Mouse (Mus musculus) spleen, adult 18-20 months (tissue): ENCODE measurements around the gene Cap2.

Experiments
- DNase-seq, 2 experiments: peaks; one replicate each; pipeline ENCODE4 v3.0.0; 2022; ENCODE audit warnings: mixed read lengths in 2 of 2

Gene Cap2

GRCm38 (mm10) chr13:46526645-46527044 lies 25.0 kb downstream of the Cap2 start:
- DNase-seq, result no peak

GRCm38 (mm10) chr13:46527340-46527739 lies 25.7 kb downstream of the Cap2 start:
- no peak for DNase-seq

GRCm38 (mm10) chr13:46529037-46529436 lies 27.4 kb downstream of the Cap2 start:
- DNase-seq, result no peak

- DNase-seq, result no peak
These were observed 28.9 kb downstream of the Cap2 start for GRCm38 (mm10) chr13:46530546-46530945.

- no peak for DNase-seq
These were observed 30.0 kb downstream of the Cap2 start for GRCm38 (mm10) chr13:46531676-46532075.

GRCm38 (mm10) chr13:46532276-46532675 lies 30.6 kb downstream of the Cap2 start:
- DNase-seq, result no peak

GRCm38 (mm10) chr13:46533342-46534129 lies 31.9 kb downstream of the Cap2 start:
- DNase-seq, result no peak

- DNase-seq, result no peak
These were observed 32.7 kb downstream of the Cap2 start for GRCm38 (mm10) chr13:46534171-46534968.

- no peak for DNase-seq
These were observed 33.5 kb downstream of the Cap2 start for GRCm38 (mm10) chr13:46534969-46535785.

- no peak for DNase-seq
These were observed 37.6 kb downstream of the Cap2 start for GRCm38 (mm10) chr13:46539284-46539683.

GRCm38 (mm10) chr13:46540943-46541342 lies 39.3 kb downstream of the Cap2 start:
- DNase-seq, result no peak

GRCm38 (mm10) chr13:46542782-46543181 lies 41.1 kb downstream of the Cap2 start:
- no peak for DNase-seq

- DNase-seq, result no peak
These were observed 43.0 kb downstream of the Cap2 start for GRCm38 (mm10) chr13:46544608-46545007.

- no peak for DNase-seq
These were observed 43.4 kb downstream of the Cap2 start for GRCm38 (mm10) chr13:46545081-46545480.

- no peak for DNase-seq
These were observed 45.2 kb downstream of the Cap2 start for GRCm38 (mm10) chr13:46546846-46547245.

GRCm38 (mm10) chr13:46547253-46547652 lies 45.6 kb downstream of the Cap2 start:
- DNase-seq, result no peak

- no peak for DNase-seq
These were observed 46.5 kb downstream of the Cap2 start for GRCm38 (mm10) chr13:46548132-46548531.

- no peak for DNase-seq
These were observed 47.0 kb downstream of the Cap2 start for GRCm38 (mm10) chr13:46548600-46549179.

GRCm38 (mm10) chr13:46550627-46551026 lies 49.0 kb downstream of the Cap2 start:
- no peak for DNase-seq

- no peak for DNase-seq
These were observed 53.1 kb downstream of the Cap2 start for GRCm38 (mm10) chr13:46554736-46555135.

- no peak for DNase-seq
These were observed 64.3 kb downstream of the Cap2 start for GRCm38 (mm10) chr13:46565913-46566312.

GRCm38 (mm10) chr13:46569469-46569868 lies 67.8 kb downstream of the Cap2 start:
- no peak for DNase-seq

GRCm38 (mm10) chr13:46571141-46571592 lies 69.5 kb downstream of the Cap2 start:
- DNase-seq, result no peak
